In the genomic region with DNA sequence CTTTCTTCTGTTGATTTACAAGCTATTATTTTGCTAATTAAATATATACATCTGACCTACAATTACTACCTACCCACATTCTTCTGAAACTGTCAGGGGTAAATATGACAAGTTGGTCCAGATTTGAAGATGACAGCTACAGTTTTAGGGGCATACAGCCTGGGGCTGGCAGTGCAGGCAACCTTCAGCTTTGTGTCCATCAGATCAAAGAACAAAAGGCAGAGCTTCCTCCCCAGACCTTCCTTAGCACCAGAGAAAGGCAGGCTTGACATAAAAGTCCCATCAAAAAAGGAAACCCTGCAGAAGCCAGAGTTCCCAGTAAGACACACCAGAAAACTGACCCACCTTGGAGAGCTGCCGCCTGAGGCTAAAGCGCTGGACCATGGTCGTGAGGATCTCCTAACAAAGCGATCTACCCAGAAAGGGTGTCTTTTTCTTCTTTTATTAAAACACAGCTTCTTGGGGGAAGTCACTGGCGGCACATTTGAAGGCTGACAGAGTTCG, we compare ENCODE assay signal across 8 mouse cellular contexts.
DNase-seq lines count a peak whose midpoint lies in the region; ATAC-seq and TF ChIP-seq lines count a peak whose summit lies in the region.

No protein-coding gene starts in this region.

- no peaks in the 10 kb centered on the region for H3K36me3 ChIP-seq in embryonic facial prominence, embryonic 11.5 days (replicated peaks; ENCODE audit: control insufficient read depth, insufficient read depth, low read depth, low read length)
- H3K36me3 ChIP-seq in hindbrain, postnatal 0 days (ENCODE audit: insufficient read depth, low read length) = no peaks in the 10 kb centered on the region
- H3K36me3 ChIP-seq in midbrain, postnatal 0 days (ENCODE audit: insufficient read depth, low read length) = no peaks in the 10 kb centered on the region

- peak overlapping the region; percentile 55 for H3K4me3 ChIP-seq in layer of hippocampus, adult 2 months
- H3K4me3 ChIP-seq in embryonic facial prominence, embryonic 11.5 days (ENCODE audit: low read depth, low read length) = peak overlapping the region; percentile 59
- H3K4me3 ChIP-seq in hindbrain, postnatal 0 days (ENCODE audit: low read length) = peak overlapping the region; percentile 64
- H3K4me3 ChIP-seq in midbrain, postnatal 0 days (ENCODE audit: low read depth, low read length) = peak overlapping the region; percentile 69

- no peak for TF ChIP-seq CTCF in layer of hippocampus, adult 2 months (conservative IDR thresholded peaks at IDR 0.05)
- TF ChIP-seq CTCF in hindbrain, postnatal 0 days (IDR thresholded peaks at IDR 0.05; ENCODE audit: low read depth) = no peak
- no peak for TF ChIP-seq CTCF in midbrain, postnatal 0 days (IDR thresholded peaks at IDR 0.05)

- H3K27me3 ChIP-seq in embryonic facial prominence, embryonic 11.5 days (ENCODE audit: control insufficient read depth, insufficient read depth, low read length) = no peaks in the 10 kb centered on the region
- H3K27me3 ChIP-seq in hindbrain, postnatal 0 days (ENCODE audit: insufficient read depth, low read length) = no peaks in the 10 kb centered on the region
- no peaks in the 10 kb centered on the region for H3K27me3 ChIP-seq in midbrain, postnatal 0 days (ENCODE audit: insufficient read depth, low read length)

- peak overlapping the region; percentile 88 for H3K27ac ChIP-seq in layer of hippocampus, adult 2 months
- H3K27ac ChIP-seq in embryonic facial prominence, embryonic 11.5 days (replicated peaks; ENCODE audit: low read depth, low read length) = no peak overlapping the region
- H3K27ac ChIP-seq in hindbrain, postnatal 0 days = peak overlapping the region; percentile 80
- peak overlapping the region; percentile 76 for H3K27ac ChIP-seq in midbrain, postnatal 0 days (ENCODE audit: low read depth, low read length)

- 1% methylated on average over 6 of the region's 6 CpGs for WGBS in embryonic facial prominence, embryonic 11.5 days
- 4% methylated on average over 6 of the region's 6 CpGs for WGBS in hindbrain, postnatal 0 days
- 1% methylated on average over 6 of the region's 6 CpGs for WGBS in midbrain, postnatal 0 days

- H3K9ac ChIP-seq in embryonic facial prominence, embryonic 11.5 days (replicated peaks; ENCODE audit: low read length) = peak overlapping the region; percentile 43
- peak overlapping the region; percentile 61 for H3K9ac ChIP-seq in hindbrain, postnatal 0 days (replicated peaks; ENCODE audit: low read length)
- H3K9ac ChIP-seq in midbrain, postnatal 0 days (replicated peaks; ENCODE audit: low read length, poor library complexity, severe bottlenecking) = peak overlapping the region; percentile 79

- intact Hi-C loops in left cerebral cortex, postnatal 25 days (cut with DNase I) = no loop called here

- peak overlapping the region; percentile 87 for H3K4me2 ChIP-seq in embryonic facial prominence, embryonic 11.5 days (ENCODE audit: low read depth, low read length)
- H3K4me2 ChIP-seq in hindbrain, postnatal 0 days (ENCODE audit: low read depth, low read length) = peak overlapping the region; percentile 95
- H3K4me2 ChIP-seq in midbrain, postnatal 0 days (ENCODE audit: low read depth, low read length, poor library complexity, severe bottlenecking) = peak overlapping the region; percentile 94

- DNase-seq in layer of hippocampus, adult 2 months (ENCODE audit: low spot score in 2 of 2) = no peak
- DNase-seq in layer of hippocampus, adult 9-10 months (ENCODE audit: low spot score) = no peak
- DNase-seq in embryonic facial prominence, embryonic 11.5 days (ENCODE audit: low spot score) = peak; percentile 54
- no peak for DNase-seq in hindbrain, postnatal 0 days (ENCODE audit: low spot score)
- DNase-seq in midbrain, postnatal 0 days (ENCODE audit: low spot score) = no peak
- DNase-seq in ovary, adult 18-20 months (ENCODE audit: low spot score) = no peak
- no peak for DNase-seq in left cerebral cortex, postnatal 25 days (ENCODE audit: low spot score in 2 of 2)
- no peak for DNase-seq in adrenal gland, postnatal 36 days

- no peaks in the 10 kb centered on the region for H3K9me3 ChIP-seq in embryonic facial prominence, embryonic 11.5 days (replicated peaks; ENCODE audit: control insufficient read depth, low read length)
- H3K9me3 ChIP-seq in hindbrain, postnatal 0 days (ENCODE audit: low read length) = no peaks in the 10 kb centered on the region
- H3K9me3 ChIP-seq in midbrain, postnatal 0 days (ENCODE audit: low read length) = no peaks in the 10 kb centered on the region

- no peaks in the 10 kb centered on the region for H3K4me1 ChIP-seq in embryonic facial prominence, embryonic 11.5 days (ENCODE audit: control insufficient read depth, insufficient read depth, low read length)
- peaks cover 4% of the 10 kb centered on the region; the same call in 1 of the 2 replicates for H3K4me1 ChIP-seq in hindbrain, postnatal 0 days (ENCODE audit: insufficient read depth, low read length)
- peaks cover 3% of the 10 kb centered on the region; the same call in 1 of the 2 replicates for H3K4me1 ChIP-seq in midbrain, postnatal 0 days (ENCODE audit: insufficient read depth, low read length)

- no peak for ATAC-seq in embryonic facial prominence, embryonic 11.5 days (replicated peaks; ENCODE audit: insufficient number of reproducible peaks, low FRiP score, low TSS enrichment, low read depth)
- ATAC-seq in hindbrain, postnatal 0 days = peak; percentile 32; the same call in 1 of the 2 replicates
- ATAC-seq in midbrain, postnatal 0 days (ENCODE audit: low FRiP score) = peak; percentile 7; the same call in 1 of the 2 replicates
